Mouse (Mus musculus): ENCODE results near the gene Fam89b.

DNA sequence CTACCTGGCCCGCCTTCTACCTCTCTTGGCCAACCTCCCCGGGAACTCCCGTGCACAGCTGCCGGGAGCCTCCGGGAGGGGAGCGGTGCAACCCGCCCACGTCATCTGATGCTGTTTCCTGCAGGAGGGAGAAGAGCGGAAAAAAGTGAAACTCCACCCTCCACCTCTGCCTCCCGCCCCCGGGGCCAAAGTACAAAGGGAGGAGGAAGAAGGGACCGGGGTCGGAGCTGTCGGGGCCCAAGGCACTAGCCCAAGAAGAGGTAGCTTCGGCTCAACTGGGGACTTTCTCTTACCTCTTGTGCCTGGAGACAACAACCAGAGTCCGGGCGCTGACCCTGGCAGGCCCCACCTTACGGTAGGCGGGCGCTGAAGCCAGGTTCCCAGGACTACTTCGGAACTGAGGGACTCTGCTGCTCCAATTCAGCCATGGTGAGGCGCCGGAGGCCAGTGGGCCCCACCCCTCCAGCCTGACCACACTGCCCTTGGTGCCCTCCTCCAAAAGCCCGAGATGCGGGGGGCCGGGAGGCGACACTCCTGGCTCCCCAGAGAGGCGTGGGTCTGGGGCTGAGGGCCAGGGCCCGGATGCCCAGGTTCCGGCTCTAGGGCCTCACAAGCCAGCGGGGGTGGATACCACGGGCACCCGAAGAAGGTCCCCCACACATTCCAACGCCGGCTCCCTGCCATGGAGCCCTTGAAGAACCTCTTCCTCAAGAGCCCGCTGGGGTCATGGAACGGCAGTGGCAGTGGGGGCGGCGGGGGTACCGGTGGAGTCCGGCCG is 39.7 kb downstream of the Fam89b start:
- TF ChIP-seq POLR2A (IDR thresholded peaks at IDR 0.05; ENCODE audit: borderline replicate concordance, control insufficient read depth, low read depth, low read length): peak; percentile 71
- no peak for TF ChIP-seq CTCF (IDR thresholded peaks at IDR 0.05; ENCODE audit: control insufficient read depth, insufficient read depth, low read length)

Data from bone marrow, adult 2 months (tissue).